Mouse (Mus musculus) liver, embryonic 15.5 days (tissue): ENCODE data around the gene Ptpro. TPM values are rescaled to one million over a fixed set of nuclear protein-coding genes. Genes with fewer than 3 reads are reported as not detected.

Source experiments
- ATAC-seq: fragments of 200-750 bp; cut with Nextera tagmentation; 2 replicates; pipeline ENCODE4 v1.8.0; 2017; ENCODE audit warnings: moderate number of reproducible peaks, mild to moderate bottlenecking, moderate library complexity; ENCODE audit not compliant: insufficient read depth
- H3K27ac ChIP-seq: fragments of 300-500 bp; sonication (generic); replicated peaks from 2 replicates; pipeline ENCODE4 v1.5.1; 2015; ENCODE audit warnings: mild to moderate bottlenecking, inconsistent platforms
- H3K27me3 ChIP-seq: fragments of 300-500 bp; sonication (generic); 2 replicates; pipeline ENCODE4 v1.6.1; 2015; ENCODE audit warnings: mild to moderate bottlenecking, inconsistent platforms
- H3K36me3 ChIP-seq: fragments of 300-500 bp; sonication (generic); replicated peaks from 2 replicates; pipeline ENCODE4 v1.6.1; 2015; ENCODE audit warnings: moderate library complexity, mild to moderate bottlenecking, inconsistent platforms
- H3K4me1 ChIP-seq: fragments of 300-500 bp; sonication (generic); replicated peaks from 2 replicates; pipeline ENCODE4 v1.6.1; 2015; ENCODE audit warnings: inconsistent platforms
- H3K4me2 ChIP-seq: fragments of 300-500 bp; sonication (generic); 2 replicates; pipeline ENCODE4 v1.6.1; 2015; ENCODE audit warnings: moderate library complexity, mild to moderate bottlenecking, inconsistent platforms
- H3K4me3 ChIP-seq: fragments of 300-500 bp; sonication (generic); replicated peaks from 2 replicates; pipeline ENCODE4 v1.5.1; 2015; ENCODE audit warnings: mild to moderate bottlenecking, inconsistent platforms
- H3K9ac ChIP-seq: fragments of 300-500 bp; sonication (generic); 2 replicates; pipeline ENCODE4 v1.6.1; 2015; ENCODE audit warnings: moderate library complexity, mild to moderate bottlenecking, inconsistent platforms
- H3K9me3 ChIP-seq: fragments of 300-500 bp; sonication (generic); replicated peaks from 2 replicates; pipeline ENCODE4 v1.6.1; 2016; ENCODE audit warnings: inconsistent platforms
- WGBS: fragments of 180-500 bp; shearing (Covaris S2); methylation state at CpG from one replicate; pipeline ENCODE4 v1.1.7; 2015; ENCODE audit warnings: mixed read lengths; ENCODE audit not compliant: insufficient replicate concordance; 5-methylcytosine and 5-hydroxymethylcytosine counted together
- polyA plus RNA-seq: library from polyadenylated mRNA; unstranded; fragments of >200 nt; fragmentation: Nextera tagmentation; extraction: Ambion mirVana; gene quantifications from 2 replicates; pipeline ENCODE4 v1.2.1, GENCODE M21; 2015

Gene Ptpro
- polyA plus RNA-seq, 1 experiment from 2014 or later: 1.5 TPM

DNA sequence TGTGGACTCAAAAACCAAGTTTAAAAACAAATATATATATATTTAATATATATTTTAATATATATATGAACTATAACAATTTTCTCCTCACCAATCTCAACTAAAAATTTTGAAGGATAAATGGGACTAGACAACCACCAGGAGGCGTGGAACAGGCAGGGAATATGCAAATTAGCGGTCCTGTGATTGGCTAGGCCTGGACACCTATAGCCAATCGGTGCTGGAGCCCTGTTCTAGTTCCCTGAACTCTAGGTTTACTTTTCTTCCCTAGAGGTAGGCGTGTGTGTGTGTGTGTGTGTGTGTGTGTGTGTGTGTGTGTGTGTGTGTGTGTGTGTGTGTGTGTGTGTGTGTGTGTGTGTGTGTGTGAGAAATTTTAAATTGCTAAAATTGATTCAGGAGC lies 134.8 kb downstream of the Ptpro start:
- H3K36me3 ChIP-seq: no peaks in the 10 kb centered on the region
- no peaks in the 10 kb centered on the region for H3K27me3 ChIP-seq
- H3K9ac ChIP-seq: no peak overlapping the region
- no peak overlapping the region for H3K27ac ChIP-seq
- no peak overlapping the region for H3K4me3 ChIP-seq
- no peaks in the 10 kb centered on the region for H3K4me1 ChIP-seq
- H3K4me2 ChIP-seq: no peak overlapping the region
- no peak for ATAC-seq
- no peaks in the 10 kb centered on the region for H3K9me3 ChIP-seq
- 30% methylated on average over 4 of the region's 4 CpGs for WGBS

DNA sequence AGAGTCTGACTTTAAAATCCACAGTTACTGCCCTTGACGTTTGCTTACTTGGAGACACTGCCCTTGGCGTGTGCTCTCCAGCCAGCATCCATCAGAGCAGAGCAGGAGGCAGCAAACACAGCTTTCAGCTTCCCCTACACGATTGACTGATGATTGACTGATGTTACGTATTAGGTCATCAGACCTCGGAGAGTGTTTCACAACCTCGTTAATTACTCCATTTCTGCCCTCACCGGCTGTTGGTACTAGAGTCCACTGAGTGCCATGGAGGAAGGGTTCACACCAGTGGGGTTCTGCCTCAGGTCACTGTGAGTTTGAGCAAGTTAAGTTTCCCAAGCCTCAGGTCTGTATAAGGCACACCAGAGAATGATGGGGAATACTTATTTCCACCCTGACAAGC lies 143.0 kb downstream of the Ptpro start:
- no peak overlapping the region for H3K4me2 ChIP-seq
- no peaks in the 10 kb centered on the region for H3K27me3 ChIP-seq
- no peak for ATAC-seq
- no peak overlapping the region for H3K27ac ChIP-seq
- H3K36me3 ChIP-seq: no peaks in the 10 kb centered on the region
- WGBS: 53% methylated on average over 7 of the region's 7 CpGs
- H3K9me3 ChIP-seq: no peaks in the 10 kb centered on the region
- no peak overlapping the region for H3K9ac ChIP-seq
- no peak overlapping the region for H3K4me3 ChIP-seq
- H3K4me1 ChIP-seq: no peaks in the 10 kb centered on the region

DNA sequence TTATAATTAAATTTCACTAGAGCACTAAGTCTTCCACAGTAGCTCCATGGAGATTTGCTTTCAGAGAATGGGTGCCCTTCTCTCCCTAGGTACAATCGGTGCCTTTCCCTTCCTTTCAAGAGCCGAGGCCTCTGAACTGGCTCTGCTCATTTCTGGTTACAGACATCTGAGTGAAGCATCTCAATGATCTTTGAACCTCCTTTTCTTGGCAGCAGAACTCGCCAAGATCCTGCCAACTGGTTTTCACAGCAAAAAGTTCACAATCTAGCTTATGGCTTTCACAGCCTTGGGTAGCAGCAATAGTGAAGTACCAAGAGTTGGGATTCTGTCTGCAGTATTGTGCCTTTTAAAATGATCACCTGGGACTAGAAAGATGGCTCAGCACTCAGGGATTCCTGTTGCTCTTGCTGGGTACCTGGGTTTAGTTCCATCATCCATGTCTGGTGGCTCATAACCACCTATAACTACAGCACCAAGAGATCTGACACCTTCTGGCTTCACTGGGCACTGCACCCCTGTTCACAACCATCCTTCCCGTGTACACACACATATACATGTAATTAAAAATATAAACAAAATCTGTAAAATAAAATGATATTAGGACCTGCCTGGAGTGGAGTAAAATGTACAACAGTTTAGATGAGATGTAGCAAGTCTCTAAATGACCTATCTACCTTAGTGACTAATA lies 144.1 kb downstream of the Ptpro start:
- H3K27ac ChIP-seq: no peak overlapping the region
- no peak overlapping the region for H3K4me3 ChIP-seq
- WGBS: 49% methylated on average over 4 of the region's 4 CpGs
- no peaks in the 10 kb centered on the region for H3K27me3 ChIP-seq
- ATAC-seq: no peak
- no peaks in the 10 kb centered on the region for H3K4me1 ChIP-seq
- H3K4me2 ChIP-seq: no peak overlapping the region
- H3K36me3 ChIP-seq: no peaks in the 10 kb centered on the region
- no peak overlapping the region for H3K9ac ChIP-seq
- H3K9me3 ChIP-seq: no peaks in the 10 kb centered on the region

DNA sequence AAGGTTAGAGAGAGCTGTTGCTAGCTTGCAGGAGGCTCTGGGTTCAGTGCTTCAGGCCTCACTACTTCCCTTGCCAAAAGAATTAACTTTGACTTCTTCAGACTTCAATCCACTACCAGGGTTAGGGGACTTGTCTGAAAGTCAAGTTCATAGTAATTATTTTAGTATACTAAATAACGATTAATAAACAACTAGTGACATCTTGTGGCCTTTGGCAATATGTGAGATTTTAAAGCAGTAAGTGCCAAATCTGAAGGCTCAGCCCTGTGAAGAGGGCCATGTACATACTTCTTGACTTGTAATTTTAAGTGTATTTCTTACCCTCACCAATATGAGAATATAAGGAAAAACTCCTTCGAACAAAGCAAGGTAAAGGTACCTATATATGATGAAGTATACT lies 145.2 kb downstream of the Ptpro start:
- H3K27ac ChIP-seq: no peak overlapping the region
- no peaks in the 10 kb centered on the region for H3K27me3 ChIP-seq
- WGBS: 59% methylated on average over 2 of the region's 2 CpGs
- H3K4me2 ChIP-seq: no peak overlapping the region
- no peak overlapping the region for H3K9ac ChIP-seq
- H3K36me3 ChIP-seq: no peaks in the 10 kb centered on the region
- no peak overlapping the region for H3K4me3 ChIP-seq
- H3K4me1 ChIP-seq: no peaks in the 10 kb centered on the region
- H3K9me3 ChIP-seq: no peaks in the 10 kb centered on the region
- ATAC-seq: no peak

DNA sequence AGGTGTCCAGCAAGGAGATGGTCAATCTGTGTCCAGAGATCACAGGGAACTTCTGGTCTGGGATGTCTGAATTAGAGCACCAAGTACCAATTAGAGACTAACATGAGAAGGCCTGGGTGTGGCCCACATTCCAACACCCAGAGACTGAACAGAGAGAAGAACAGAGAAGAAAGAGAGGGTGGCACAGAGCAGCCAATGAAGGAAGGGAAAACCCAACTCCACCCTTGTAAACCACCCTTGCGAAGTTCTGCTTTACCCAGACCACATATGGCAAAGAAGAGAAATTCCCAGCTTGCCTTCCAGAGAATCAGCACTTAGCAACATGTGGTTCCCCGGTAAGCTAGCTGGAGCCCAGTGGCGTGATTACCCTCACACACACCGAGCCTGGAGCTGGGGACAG lies 152.1 kb downstream of the Ptpro start:
- H3K9ac ChIP-seq: no peak overlapping the region
- H3K9me3 ChIP-seq: no peaks in the 10 kb centered on the region
- H3K4me2 ChIP-seq: no peak overlapping the region
- WGBS: 70% methylated on average over 4 of the region's 4 CpGs
- no peak for ATAC-seq
- H3K27me3 ChIP-seq: no peaks in the 10 kb centered on the region
- no peaks in the 10 kb centered on the region for H3K36me3 ChIP-seq
- no peak overlapping the region for H3K27ac ChIP-seq
- H3K4me3 ChIP-seq: no peak overlapping the region
- H3K4me1 ChIP-seq: no peaks in the 10 kb centered on the region

DNA sequence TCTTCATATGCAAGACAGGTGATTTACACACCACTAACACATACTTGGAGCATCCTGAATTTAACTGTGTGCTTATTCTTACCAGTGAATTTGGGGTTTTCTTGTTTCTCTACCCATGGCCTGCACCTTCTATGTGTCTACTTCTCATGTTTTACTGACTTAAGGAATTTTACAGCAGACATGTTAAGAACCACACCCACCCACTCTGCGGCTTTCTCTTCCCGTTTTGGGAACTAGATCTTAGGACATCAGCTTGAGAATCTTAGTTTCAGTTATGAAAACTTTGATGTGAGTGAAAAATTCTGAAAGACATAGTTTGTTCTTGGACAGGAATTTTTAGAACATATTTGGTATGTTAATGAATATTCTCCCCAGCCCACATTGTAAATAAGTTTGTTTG lies 153.6 kb downstream of the Ptpro start:
- no peaks in the 10 kb centered on the region for H3K9me3 ChIP-seq
- H3K9ac ChIP-seq: no peak overlapping the region

DNA sequence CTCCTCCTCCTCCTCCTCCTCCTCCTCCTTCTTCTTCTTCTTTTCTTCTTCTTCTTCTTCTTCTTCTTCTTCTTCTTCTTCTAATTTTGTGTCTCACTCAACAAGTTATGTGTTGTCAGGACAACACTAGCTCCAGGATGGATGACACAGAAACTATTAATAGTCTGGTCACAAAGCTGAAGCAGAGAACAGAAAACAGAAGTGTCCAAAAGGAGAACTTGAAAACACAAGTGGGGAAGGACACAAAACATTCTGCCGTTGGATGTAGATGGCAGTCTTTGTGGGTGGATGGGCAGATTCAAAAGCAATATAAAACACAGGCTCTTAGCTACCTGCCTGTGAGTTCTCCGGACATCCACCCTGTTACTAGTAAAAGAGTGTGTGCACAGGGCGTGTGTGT lies 158.4 kb downstream of the Ptpro start:
- Histone ChIP-seq H3K4me1 (no peaks in the 10 kb centered on the region), H3K27ac (no peak overlapping the region), H3K9me3 (no peaks in the 10 kb centered on the region), H3K4me3 (no peak overlapping the region), H3K27me3 (no peaks in the 10 kb centered on the region), H3K9ac (no peak overlapping the region), H3K4me2 (no peak overlapping the region), H3K36me3 (no peaks in the 10 kb centered on the region)
- ATAC-seq: no peak
- WGBS: 29% methylated on average over 3 of the region's 3 CpGs

More for the DNA sequence above, 153.6 kb downstream of the Ptpro start:
- no peak overlapping the region for H3K4me3 ChIP-seq
- WGBS: 48% methylated on average over 2 of the region's 2 CpGs
- no peak overlapping the region for H3K4me2 ChIP-seq
- H3K27me3 ChIP-seq: no peaks in the 10 kb centered on the region
- H3K27ac ChIP-seq: no peak overlapping the region
- H3K36me3 ChIP-seq: no peaks in the 10 kb centered on the region
- no peaks in the 10 kb centered on the region for H3K4me1 ChIP-seq
- ATAC-seq: no peak

DNA sequence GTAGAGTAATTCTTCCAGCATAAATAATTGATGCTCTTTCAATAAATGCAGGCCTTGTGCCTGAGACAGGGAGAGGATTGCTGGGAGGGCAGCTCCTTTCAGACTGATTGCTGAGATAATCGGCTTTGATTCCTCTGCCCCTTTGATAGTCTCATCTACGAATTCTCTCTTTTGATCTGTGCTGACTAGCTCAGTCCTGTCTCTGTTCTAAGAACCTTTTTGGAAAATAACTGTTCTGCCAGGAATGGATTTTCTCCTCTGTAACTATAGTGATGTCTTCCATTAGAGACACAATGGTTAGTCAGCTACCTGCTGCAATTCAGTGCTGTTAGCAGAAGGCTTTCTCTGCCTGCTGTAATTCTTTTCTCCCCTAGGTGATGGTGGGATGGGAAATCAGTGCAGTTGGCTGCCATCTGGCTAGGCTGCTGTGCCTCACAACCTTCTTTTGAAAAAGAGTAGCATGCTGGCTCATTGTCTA lies 159.8 kb downstream of the Ptpro start:
- H3K9ac ChIP-seq: no peak overlapping the region
- H3K4me2 ChIP-seq: no peak overlapping the region
- 47% methylated on average over 2 of the region's 2 CpGs for WGBS
- H3K4me3 ChIP-seq: no peak overlapping the region
- no peak for ATAC-seq
- no peaks in the 10 kb centered on the region for H3K27me3 ChIP-seq
- no peaks in the 10 kb centered on the region for H3K9me3 ChIP-seq
- no peaks in the 10 kb centered on the region for H3K36me3 ChIP-seq
- no peak overlapping the region for H3K27ac ChIP-seq
- no peaks in the 10 kb centered on the region for H3K4me1 ChIP-seq

DNA sequence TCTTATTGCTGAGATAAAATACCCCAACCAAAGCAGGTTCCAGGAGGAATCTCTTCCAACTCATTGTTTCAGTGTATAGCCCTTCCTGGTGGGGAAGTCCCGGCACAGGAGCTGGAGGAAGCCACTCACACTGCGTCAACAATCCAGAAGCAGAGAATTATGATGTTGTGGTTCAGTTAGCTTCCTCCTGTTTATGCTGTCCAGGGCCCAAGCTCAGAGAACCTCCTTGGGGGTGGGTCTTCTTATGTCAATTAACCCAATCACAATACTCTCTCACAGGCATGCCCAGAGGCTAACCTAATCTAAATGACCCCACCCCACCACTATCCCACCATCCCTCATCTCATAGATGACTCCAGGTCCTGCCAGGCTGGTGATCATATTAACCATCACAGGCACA lies 160.9 kb downstream of the Ptpro start:
- no peak overlapping the region for H3K27ac ChIP-seq
- no peaks in the 10 kb centered on the region for H3K27me3 ChIP-seq
- no peak overlapping the region for H3K4me2 ChIP-seq
- ATAC-seq: no peak
- no peaks in the 10 kb centered on the region for H3K36me3 ChIP-seq
- H3K9me3 ChIP-seq: no peaks in the 10 kb centered on the region
- no peaks in the 10 kb centered on the region for H3K4me1 ChIP-seq
- 21% methylated on average over 2 of the region's 2 CpGs for WGBS
- no peak overlapping the region for H3K9ac ChIP-seq
- H3K4me3 ChIP-seq: no peak overlapping the region

DNA sequence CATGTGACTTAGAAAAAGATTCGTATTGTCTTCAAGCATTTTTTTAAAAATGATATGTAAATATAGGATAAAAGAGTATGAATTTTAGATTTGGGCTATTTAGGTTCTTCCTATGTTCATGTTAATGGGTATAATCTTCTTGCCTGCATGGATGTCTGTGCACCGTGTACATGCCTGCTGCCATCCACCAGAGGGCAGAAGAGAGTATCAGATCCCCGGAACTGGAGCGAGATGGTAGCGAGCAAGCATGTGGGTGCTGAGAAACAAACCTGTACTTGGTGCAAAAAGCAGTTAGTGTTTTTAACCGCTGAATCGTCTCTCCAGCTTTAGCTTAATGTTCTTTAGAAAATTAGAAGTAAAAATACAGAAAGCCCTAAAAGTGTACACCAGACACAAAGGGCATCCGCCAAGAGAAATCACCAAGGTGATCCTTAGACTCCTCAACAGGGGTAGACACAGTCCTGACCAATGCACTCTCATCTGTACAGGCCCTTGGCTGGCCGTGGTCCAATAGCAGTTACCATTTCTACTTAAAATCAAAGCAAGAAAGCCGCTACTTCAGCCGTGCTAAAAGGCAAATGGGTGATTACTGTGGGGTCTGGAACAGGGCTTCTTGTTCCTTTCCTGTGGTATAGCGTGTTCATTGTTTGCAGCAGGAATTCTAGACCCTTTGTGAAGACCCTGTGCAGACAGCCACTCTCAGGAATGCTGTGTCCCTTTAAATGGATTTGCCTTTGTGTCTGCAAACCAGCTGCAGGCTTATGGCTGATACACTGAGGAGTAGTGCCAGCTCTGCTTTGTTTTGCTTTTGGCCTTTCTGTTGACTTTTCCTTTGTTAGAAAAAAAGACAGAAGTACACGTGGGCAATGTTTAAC lies 162.6 kb downstream of the Ptpro start:
- Histone ChIP-seq H3K4me3 (no peak overlapping the region), H3K9ac (no peak overlapping the region), H3K4me2 (no peak overlapping the region), H3K27me3 (no peaks in the 10 kb centered on the region), H3K9me3 (no peaks in the 10 kb centered on the region), H3K36me3 (no peaks in the 10 kb centered on the region), H3K4me1 (no peaks in the 10 kb centered on the region), H3K27ac (no peak overlapping the region)
- 37% methylated on average over 13 of the region's 13 CpGs for WGBS
- no peak for ATAC-seq

DNA sequence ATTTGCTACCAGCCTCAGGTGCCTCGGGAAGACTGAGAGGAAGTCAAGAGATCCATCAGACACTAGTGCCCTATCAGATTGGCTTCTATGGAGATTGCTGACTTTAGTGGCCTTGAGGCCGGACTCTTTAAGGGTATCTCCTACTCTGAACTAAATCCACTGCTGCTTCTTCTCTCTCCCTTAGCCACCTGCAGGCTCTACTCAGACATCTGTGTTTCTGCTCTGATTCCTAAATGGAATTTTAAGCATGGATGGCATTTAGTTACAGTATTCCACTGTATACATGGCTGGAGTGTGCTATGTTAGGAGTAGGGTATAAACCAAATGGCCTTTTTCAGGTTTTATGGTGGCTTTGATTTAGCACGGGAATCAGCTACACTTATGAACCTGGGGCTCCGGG lies 170.7 kb downstream of the Ptpro start:
- Histone ChIP-seq H3K27ac (no peak overlapping the region), H3K27me3 (no peaks in the 10 kb centered on the region), H3K4me1 (no peaks in the 10 kb centered on the region), H3K4me3 (no peak overlapping the region), H3K9me3 (no peaks in the 10 kb centered on the region), H3K9ac (no peak overlapping the region), H3K36me3 (no peaks in the 10 kb centered on the region), H3K4me2 (no peak overlapping the region)
- WGBS: 68% methylated on average over 4 of the region's 4 CpGs
- ATAC-seq: no peak
